Mouse (Mus musculus) ES-Bruce4 (cell line): ENCODE data around the gene Gprin1. TPM values are rescaled to one million over a fixed set of nuclear protein-coding genes. Genes with fewer than 3 reads are reported as not detected.

Experiments used
- H3K27ac ChIP-seq: 2 replicates; pipeline ENCODE4 v1.5.1; 2012; ENCODE audit warnings: low read length, inconsistent platforms; ENCODE audit not compliant: insufficient read depth
- H3K27me3 ChIP-seq: 2 replicates; pipeline ENCODE4 v1.6.1; 2012; ENCODE audit warnings: mild to moderate bottlenecking, low read length, inconsistent platforms; ENCODE audit not compliant: control insufficient read depth, poor library complexity, insufficient read depth, severe bottlenecking
- H3K36me3 ChIP-seq: 2 replicates; pipeline ENCODE4 v1.6.1; 2012; ENCODE audit warnings: inconsistent platforms, mild to moderate bottlenecking, low read length, moderate library complexity; ENCODE audit not compliant: control insufficient read depth, poor library complexity, insufficient read depth, severe bottlenecking
- H3K4me1 ChIP-seq: one replicate; pipeline ENCODE4 v1.8.1; 2011; ENCODE audit warnings: low read length; ENCODE audit not compliant: control insufficient read depth, insufficient read depth
- H3K4me3 ChIP-seq: 2 replicates; pipeline ENCODE4 v1.5.1; 2011; ENCODE audit warnings: low read depth, mild to moderate bottlenecking, low read length
- H3K9ac ChIP-seq: 2 replicates; pipeline ENCODE4 v1.6.1; 2012; ENCODE audit warnings: low read depth, mild to moderate bottlenecking, inconsistent platforms; ENCODE audit not compliant: poor library complexity, severe bottlenecking
- H3K9me3 ChIP-seq: replicated peaks from 2 replicates; pipeline ENCODE4 v1.6.1; 2012; ENCODE audit warnings: mild to moderate bottlenecking, low read length, inconsistent platforms; ENCODE audit not compliant: control insufficient read depth, poor library complexity, insufficient read depth, severe bottlenecking
- CTCF ChIP-seq: IDR thresholded peaks from one replicate; pipeline ENCODE4 v1.8.1; 2011; ENCODE audit warnings: low read depth, low read length
- EP300 ChIP-seq: IDR thresholded peaks from 2 replicates; pipeline ENCODE4 v1.6.1; 2011; ENCODE audit warnings: low read depth, low read length; ENCODE audit not compliant: insufficient read depth
- POLR2A ChIP-seq: IDR thresholded peaks from one replicate; pipeline ENCODE4 v1.8.1; 2011; ENCODE audit warnings: low read length; ENCODE audit not compliant: insufficient read depth
- polyA plus RNA-seq: library from polyadenylated mRNA; stranded (reverse); fragments of >200 nt; gene quantifications from 2 replicates; pipeline ENCODE4 v1.2.4, GENCODE M21; 2011; ENCODE audit warnings: low read depth; ENCODE audit not compliant: missing spikeins, insufficient read depth, insufficient read length

Gprin1 gene
- polyA plus RNA-seq, 1 experiment: not detected

- Histone ChIP-seq H3K27ac (no peak overlapping the region), H3K4me3 (no peak overlapping the region), H3K27me3 (no peaks in the 10 kb centered on the region; the same call in 1 of the 2 replicates), H3K9ac (no peak overlapping the region), H3K9me3 (no peaks in the 10 kb centered on the region), H3K4me1 (no peaks in the 10 kb centered on the region), H3K36me3 (no peaks in the 10 kb centered on the region)
- no peak for TF ChIP-seq EP300
- no peak for TF ChIP-seq POLR2A
- TF ChIP-seq CTCF: no peak
Observed at GRCm38 (mm10) chr13:54760906-54761305, 11.2 kb upstream of the Gprin1 start.

GRCm38 (mm10) chr13:54760164-54760795 lies 10.6 kb upstream of the Gprin1 start:
- H3K27ac ChIP-seq: no peak overlapping the region
- H3K4me1 ChIP-seq: no peaks in the 10 kb centered on the region
- TF ChIP-seq POLR2A: no peak
- TF ChIP-seq CTCF: no peak
- no peak for TF ChIP-seq EP300
- no peaks in the 10 kb centered on the region; the same call in 1 of the 2 replicates for H3K27me3 ChIP-seq
- H3K9ac ChIP-seq: no peak overlapping the region
- H3K9me3 ChIP-seq: no peaks in the 10 kb centered on the region
- no peaks in the 10 kb centered on the region for H3K36me3 ChIP-seq
- no peak overlapping the region for H3K4me3 ChIP-seq

DNA sequence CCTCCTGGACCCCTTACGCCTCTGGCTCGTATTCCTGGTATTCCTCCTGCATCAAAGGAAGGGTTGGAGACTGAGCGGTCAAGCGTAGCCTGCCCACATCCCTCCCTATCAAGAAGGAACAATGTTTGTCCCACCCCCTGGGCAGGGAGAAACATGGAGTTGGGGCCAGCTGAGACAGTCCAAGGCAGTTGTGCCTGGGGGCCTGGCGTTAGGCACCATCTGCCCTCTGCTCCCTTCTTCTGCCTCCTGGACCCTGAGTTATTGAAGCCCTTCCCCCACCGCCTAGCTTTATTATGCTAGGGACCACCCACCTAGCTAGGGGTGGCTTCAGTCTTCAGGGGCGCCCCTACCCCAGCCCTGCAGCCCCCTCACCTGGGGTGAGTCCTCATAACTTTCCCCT lies 9.8 kb upstream of the Gprin1 start:
- no peaks in the 10 kb centered on the region for H3K4me1 ChIP-seq
- TF ChIP-seq POLR2A (no peak), CTCF (no peak)
- H3K9ac ChIP-seq: no peak overlapping the region
- no peak overlapping the region for H3K4me3 ChIP-seq
- H3K27me3 ChIP-seq: no peaks in the 10 kb centered on the region
- H3K36me3 ChIP-seq: no peaks in the 10 kb centered on the region
- H3K27ac ChIP-seq: no peak overlapping the region
- H3K9me3 ChIP-seq: no peaks in the 10 kb centered on the region

- Histone ChIP-seq H3K4me1 (no peaks in the 10 kb centered on the region), H3K9me3 (no peaks in the 10 kb centered on the region), H3K27me3 (no peaks in the 10 kb centered on the region), H3K36me3 (no peaks in the 10 kb centered on the region), H3K27ac (no peak overlapping the region), H3K4me3 (peak overlapping the region; percentile 22), H3K9ac (no peak overlapping the region)
- TF ChIP-seq CTCF: no peak
- TF ChIP-seq POLR2A: no peak
- TF ChIP-seq EP300: no peak
Observed at GRCm38 (mm10) chr13:54758756-54759470, 9.2 kb upstream of the Gprin1 start.

GRCm38 (mm10) chr13:54758045-54758755 lies 8.5 kb upstream of the Gprin1 start:
- Histone ChIP-seq H3K36me3 (no peaks in the 10 kb centered on the region), H3K9ac (peak overlapping the region; percentile 14; the same call in 1 of the 2 replicates), H3K9me3 (no peaks in the 10 kb centered on the region), H3K27ac (no peak overlapping the region), H3K27me3 (no peaks in the 10 kb centered on the region), H3K4me1 (no peaks in the 10 kb centered on the region), H3K4me3 (peak overlapping the region; percentile 46)
- TF ChIP-seq POLR2A: no peak
- 0 out of 2 replicates have a peak, but pooled peaks have one; percentile 60 for TF ChIP-seq EP300
- TF ChIP-seq CTCF: peak; percentile 93
